Mouse (Mus musculus) CD4-positive, CD25-positive, alpha-beta regulatory T cell (primary cell): ENCODE data around the gene Sspn. TPM values are rescaled to one million over a fixed set of nuclear protein-coding genes. Genes with fewer than 3 reads are reported as not detected.

Source experiments
- polyA plus RNA-seq: library from polyadenylated mRNA; unstranded; fragments of 100-300 nt; shearing (Covaris generic); gene quantifications from one replicate; pipeline ENCODE4 v1.2.1, GENCODE M21; 2017

Gene Sspn
- not detected for polyA plus RNA-seq

DNA sequence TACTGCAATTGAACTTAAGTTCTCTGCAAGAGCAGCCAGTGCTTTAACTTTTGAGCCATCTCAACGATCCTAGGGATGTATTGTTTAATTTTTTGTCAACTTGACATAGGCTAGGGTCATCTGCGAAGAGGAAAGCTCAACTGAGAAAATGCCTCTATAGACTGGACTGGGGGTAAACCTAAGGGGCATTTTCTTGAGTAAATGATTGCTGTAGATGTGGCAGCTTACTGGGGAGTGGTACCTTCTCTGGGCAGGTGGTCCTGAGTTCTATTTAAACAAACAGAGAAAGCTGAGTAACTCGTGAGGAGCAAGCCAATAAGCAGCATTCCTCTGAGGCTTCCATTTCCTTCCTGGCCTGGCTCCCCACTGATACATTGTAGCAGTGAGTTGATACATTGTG, at the start of gene Sspn:
Gene Sspn (plus strand): TSS at position 301 of the 400 bp plus-strand sequence.

Other genes with a start within 250 kb of the Sspn start
- 0.19 TPM for gene Rassf8, start 184.9 kb upstream of the Sspn start, polyA plus RNA-seq
- 0.12 TPM for gene Bhlhe41, start 66.1 kb upstream of the Sspn start, polyA plus RNA-seq